Mouse (Mus musculus): ENCODE measurements around the gene Nxn.

- TF ChIP-seq CTCF (IDR thresholded peaks at IDR 0.05; ENCODE audit: low read depth) (no peak), EP300 (IDR thresholded peaks at IDR 0.05; ENCODE audit: low read depth) (no peak)
Observed at GRCm38 (mm10) chr11:76363178-76363577, 35.8 kb downstream of the Nxn start.

All from liver, embryonic 14.5 days (tissue).